Mouse (Mus musculus) liver, embryonic 13.5 days (tissue): ENCODE measurements around the gene Eif3c. TPM values are rescaled to one million over a fixed set of nuclear protein-coding genes. Genes with fewer than 3 reads are reported as not detected.

Source experiments
- ATAC-seq: fragments of 200-750 bp; cut with Nextera tagmentation; 2 replicates; pipeline ENCODE4 v1.8.0; 2017; ENCODE audit warnings: low read depth, mild to moderate bottlenecking, moderate number of reproducible peaks, moderate library complexity
- DNase-seq: peaks from one replicate; pipeline ENCODE4 v3.0.0; 2022
- H3K27ac ChIP-seq: fragments of 300-500 bp; sonication (generic); 2 replicates; pipeline ENCODE4 v1.5.1; 2015; ENCODE audit warnings: moderate library complexity, mild to moderate bottlenecking, inconsistent platforms
- H3K27me3 ChIP-seq: fragments of 300-500 bp; sonication (generic); 2 replicates; pipeline ENCODE4 v1.6.1; 2015; ENCODE audit warnings: mild to moderate bottlenecking, inconsistent platforms
- H3K36me3 ChIP-seq: fragments of 300-500 bp; sonication (generic); 2 replicates; pipeline ENCODE4 v1.6.1; 2015; ENCODE audit warnings: mild to moderate bottlenecking, inconsistent platforms
- H3K4me1 ChIP-seq: fragments of 300-500 bp; sonication (generic); replicated peaks from 2 replicates; pipeline ENCODE4 v1.6.1; 2015; ENCODE audit warnings: inconsistent platforms
- H3K4me2 ChIP-seq: fragments of 300-500 bp; sonication (generic); 2 replicates; pipeline ENCODE4 v1.6.1; 2015; ENCODE audit warnings: inconsistent platforms, mild to moderate bottlenecking, moderate library complexity
- H3K4me3 ChIP-seq: fragments of 300-500 bp; sonication (generic); replicated peaks from 2 replicates; pipeline ENCODE4 v1.5.1; 2015; ENCODE audit warnings: mild to moderate bottlenecking, inconsistent platforms
- H3K9ac ChIP-seq: fragments of 300-500 bp; sonication (generic); 2 replicates; pipeline ENCODE4 v1.6.1; 2015; ENCODE audit warnings: mild to moderate bottlenecking, inconsistent platforms
- H3K9me3 ChIP-seq: fragments of 300-500 bp; sonication (generic); replicated peaks from 2 replicates; pipeline ENCODE4 v1.6.1; 2016; ENCODE audit warnings: inconsistent platforms
- WGBS: fragments of 180-500 bp; shearing (Covaris S2); methylation state at CpG from one replicate; pipeline ENCODE4 v1.1.7; 2015; ENCODE audit not compliant: insufficient replicate concordance; 5-methylcytosine and 5-hydroxymethylcytosine counted together
- polyA plus RNA-seq: library from polyadenylated mRNA; unstranded; fragments of >200 nt; fragmentation: Nextera tagmentation; extraction: Ambion mirVana; gene quantifications from 2 replicates; pipeline ENCODE4 v1.2.1, GENCODE M21; 2015

Eif3c gene
- polyA plus RNA-seq, 1 experiment from 2014 or later = 138 TPM

DNA sequence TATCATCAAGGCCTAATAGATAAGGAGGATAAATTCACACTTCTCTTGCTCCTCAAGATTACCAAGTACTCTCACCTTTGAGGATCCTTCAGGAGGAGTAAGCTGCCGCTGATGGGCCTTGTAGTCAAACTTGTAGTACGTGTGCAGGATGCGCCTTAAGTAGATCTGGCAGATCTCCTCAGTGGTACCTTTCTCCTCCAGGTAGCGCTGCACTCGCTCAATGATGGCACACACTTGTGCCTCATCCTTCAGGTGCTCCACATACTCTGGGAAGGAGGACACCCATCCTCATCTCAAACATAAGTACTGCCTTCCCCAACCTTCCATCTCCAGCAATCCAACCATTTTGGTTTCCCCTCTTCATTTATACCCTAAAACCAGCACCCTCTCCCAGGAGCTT, 9.6 kb downstream of the Eif3c start:
- DNase-seq (no peak), ATAC-seq (no peak)
- WGBS = 86% methylated on average over 5 of the region's 5 CpGs
- Histone ChIP-seq H3K27ac (no peak overlapping the region), H3K4me2 (no peak overlapping the region), H3K9me3 (no peaks in the 10 kb centered on the region), H3K4me3 (no peak overlapping the region), H3K27me3 (no peaks in the 10 kb centered on the region), H3K9ac (no peak overlapping the region), H3K36me3 (peaks cover 95% of the 10 kb centered on the region), H3K4me1 (no peaks in the 10 kb centered on the region)

DNA sequence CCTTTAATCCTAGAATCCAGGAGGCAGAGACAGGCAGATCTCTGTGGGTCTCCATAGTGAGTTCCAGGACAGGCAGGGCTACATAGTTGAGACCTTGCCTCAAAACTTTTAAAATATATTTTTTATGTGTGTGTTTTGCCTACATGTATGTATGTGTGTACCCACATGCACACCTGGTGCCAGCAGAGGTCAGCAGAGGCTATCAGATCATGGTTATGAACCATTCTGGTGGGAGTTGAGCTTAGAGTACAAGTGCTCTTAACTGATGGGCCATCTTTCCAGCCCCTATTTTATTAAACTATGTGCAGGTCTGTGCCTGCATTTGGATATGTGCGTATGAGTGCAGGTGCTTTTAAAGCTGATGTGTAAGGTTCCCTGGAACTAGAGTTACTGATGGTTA, 11.4 kb downstream of the Eif3c start:
- no peaks in the 10 kb centered on the region for H3K4me1 ChIP-seq
- ATAC-seq = no peak
- H3K9me3 ChIP-seq = no peaks in the 10 kb centered on the region
- H3K36me3 ChIP-seq = peaks cover 96% of the 10 kb centered on the region
- 87% methylated on average over 1 of the region's 1 CpGs for WGBS
- H3K4me3 ChIP-seq = no peak overlapping the region
- no peak overlapping the region for H3K27ac ChIP-seq
- no peaks in the 10 kb centered on the region for H3K27me3 ChIP-seq
- DNase-seq = no peak
- no peak overlapping the region for H3K9ac ChIP-seq
- H3K4me2 ChIP-seq = no peak overlapping the region

DNA sequence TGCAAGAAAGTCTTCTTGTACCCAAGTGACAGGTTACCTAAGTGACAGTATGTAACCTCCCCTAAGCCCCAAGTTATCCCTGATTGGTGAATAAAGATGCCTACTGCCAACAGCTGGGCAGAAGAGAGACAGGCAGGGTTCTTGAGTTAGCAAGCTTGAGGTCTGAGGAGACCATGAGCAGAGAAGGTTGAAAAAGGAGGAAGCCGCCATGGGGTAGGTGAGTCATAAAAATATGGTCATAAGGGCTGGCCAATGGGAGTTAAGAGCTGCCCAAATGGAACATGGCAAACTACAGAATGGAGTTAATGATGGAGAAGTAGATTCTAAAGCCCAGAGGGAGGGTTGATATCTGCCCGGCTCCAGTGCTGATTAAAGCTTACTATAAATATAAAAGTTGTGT, 20.6 kb downstream of the Eif3c start:
- peaks cover 68% of the 10 kb centered on the region for H3K36me3 ChIP-seq
- WGBS = 78% methylated on average over 2 of the region's 2 CpGs

DNA sequence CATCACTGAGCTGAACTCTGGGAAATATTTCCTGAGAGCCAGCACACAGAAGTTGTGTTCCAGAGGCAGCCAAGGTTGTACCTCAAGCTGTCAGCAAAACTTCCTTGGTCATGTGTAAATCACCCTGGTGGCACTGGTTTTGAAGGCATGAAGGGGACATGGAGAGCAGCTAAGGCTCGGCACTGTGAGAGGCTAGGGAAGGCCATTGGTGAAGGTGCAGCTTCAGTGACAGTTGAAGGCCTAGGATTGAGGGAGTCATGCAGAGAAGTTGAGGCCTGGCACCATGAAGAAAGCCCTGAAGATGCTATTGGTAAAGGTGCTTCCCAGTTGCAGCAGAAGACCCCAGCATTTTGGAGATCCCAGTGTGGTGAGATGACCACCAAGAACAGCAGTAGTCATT, 24.6 kb downstream of the Eif3c start:
- ATAC-seq (no peak), DNase-seq (no peak)
- Histone ChIP-seq H3K27me3 (peaks cover 6% of the 10 kb centered on the region), H3K4me2 (no peak overlapping the region), H3K4me3 (no peak overlapping the region), H3K36me3 (peaks cover 28% of the 10 kb centered on the region), H3K9me3 (no peaks in the 10 kb centered on the region), H3K9ac (no peak overlapping the region), H3K27ac (no peak overlapping the region), H3K4me1 (no peaks in the 10 kb centered on the region; the same call in 1 of the 2 replicates)
- 71% methylated on average over 1 of the region's 1 CpGs for WGBS

More for the DNA sequence above, 20.6 kb downstream of the Eif3c start:
- no peaks in the 10 kb centered on the region for H3K9me3 ChIP-seq
- DNase-seq (no peak), ATAC-seq (no peak)
- no peak overlapping the region for H3K27ac ChIP-seq
- no peaks in the 10 kb centered on the region for H3K4me1 ChIP-seq
- H3K9ac ChIP-seq = no peak overlapping the region
- no peaks in the 10 kb centered on the region for H3K27me3 ChIP-seq
- H3K4me3 ChIP-seq = no peak overlapping the region
- H3K4me2 ChIP-seq = no peak overlapping the region

DNA sequence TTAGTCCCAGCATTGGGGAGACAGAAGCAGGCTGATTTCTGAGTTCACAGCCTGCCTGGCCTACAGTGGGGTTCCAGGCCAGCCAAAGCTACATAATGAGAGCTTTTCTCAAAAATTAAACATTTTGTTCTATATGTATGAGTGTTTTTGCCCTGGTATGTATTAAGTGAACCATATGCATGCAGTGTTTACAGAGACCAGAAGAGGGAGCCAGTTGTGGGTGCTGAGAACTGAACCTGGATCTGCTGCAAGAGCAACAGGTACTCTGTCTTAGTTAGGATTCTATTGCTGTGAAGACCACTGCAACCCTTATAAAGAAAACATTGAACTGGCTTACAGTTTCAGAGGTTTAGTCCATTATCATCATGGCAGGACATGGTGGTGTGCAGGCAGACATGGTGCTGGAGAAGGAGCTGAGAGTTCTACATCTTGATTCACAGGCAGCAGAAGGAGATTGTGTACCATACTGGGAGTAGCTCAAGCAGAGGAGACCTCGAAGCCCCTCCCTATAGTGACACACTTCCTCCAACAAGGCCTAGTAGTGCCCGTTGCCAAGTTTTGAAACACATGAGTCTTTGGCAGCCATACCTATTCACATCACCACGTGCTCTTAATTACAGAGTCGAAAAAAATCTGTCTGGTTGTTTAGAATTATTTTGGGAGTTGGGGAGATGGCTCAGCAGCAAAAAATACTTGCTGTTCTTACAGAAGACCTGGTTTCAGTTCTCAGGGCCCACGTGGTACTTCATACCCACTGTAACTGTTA, 28.2 kb downstream of the Eif3c start:
- no peak overlapping the region for H3K9ac ChIP-seq
- H3K4me2 ChIP-seq = no peak overlapping the region
- peak; percentile 6 for DNase-seq
- 53% methylated on average over 5 of the region's 5 CpGs for WGBS
- H3K4me3 ChIP-seq = no peak overlapping the region
- no peak for ATAC-seq
- H3K36me3 ChIP-seq = no peaks in the 10 kb centered on the region
- H3K27ac ChIP-seq = no peak overlapping the region
- no peaks in the 10 kb centered on the region for H3K9me3 ChIP-seq
- peaks cover 10% of the 10 kb centered on the region for H3K4me1 ChIP-seq
- peaks cover 22% of the 10 kb centered on the region for H3K27me3 ChIP-seq

DNA sequence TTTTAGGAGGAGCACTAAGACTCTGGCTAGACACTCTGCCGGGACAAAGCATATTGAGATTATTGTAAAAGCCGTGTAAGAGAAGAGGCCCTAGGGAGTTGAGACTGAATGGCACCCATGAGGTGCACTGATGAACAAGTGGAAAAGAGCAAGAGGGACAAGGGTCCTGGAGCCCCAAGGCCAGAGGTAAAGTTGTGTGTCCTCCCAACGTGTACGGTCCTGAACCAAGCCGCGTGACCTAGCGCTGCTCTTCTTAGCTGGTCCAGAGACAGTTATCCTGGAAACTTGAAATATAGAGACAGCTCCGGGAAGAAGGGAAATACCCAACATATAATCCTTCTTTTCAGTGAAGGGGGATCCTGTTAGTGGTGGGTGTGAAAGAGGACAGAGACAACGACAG, 29.7 kb downstream of the Eif3c start:
- no peak for ATAC-seq
- H3K4me3 ChIP-seq = peak overlapping the region; percentile 47
- no peak for DNase-seq

DNA sequence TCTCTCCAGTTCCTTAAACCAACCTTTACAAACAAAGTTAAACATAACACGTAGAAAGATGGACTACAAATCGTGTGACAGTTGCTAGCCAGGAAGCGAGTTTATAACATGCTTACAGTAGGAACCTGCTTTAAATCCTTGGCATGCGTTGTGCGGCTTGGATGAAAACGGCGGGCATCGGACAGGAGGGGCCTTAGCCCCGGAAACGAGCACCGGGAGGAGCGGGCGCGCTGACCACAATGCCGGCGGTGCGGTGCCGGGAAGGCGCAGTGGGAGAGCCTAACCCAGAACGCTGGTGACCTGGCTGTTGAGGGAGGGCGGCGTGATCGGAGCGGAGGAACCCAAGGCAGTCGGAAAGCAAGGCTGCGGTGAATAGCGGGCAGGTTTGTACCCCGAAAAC, 30.4 kb downstream of the Eif3c start:
- H3K4me3 ChIP-seq = peak overlapping the region; percentile 47
- peak overlapping the region; percentile 67 for H3K4me2 ChIP-seq
- H3K9me3 ChIP-seq = no peaks in the 10 kb centered on the region
- H3K36me3 ChIP-seq = no peaks in the 10 kb centered on the region
- H3K9ac ChIP-seq = peak overlapping the region; percentile 44
- H3K27me3 ChIP-seq = peaks cover 22% of the 10 kb centered on the region
- 2% methylated on average over 28 of the region's 28 CpGs for WGBS
- H3K4me1 ChIP-seq = peaks cover 10% of the 10 kb centered on the region
- ATAC-seq = no peak
- no peak overlapping the region for H3K27ac ChIP-seq
- DNase-seq = peak; percentile 6

More for the DNA sequence above, 29.7 kb downstream of the Eif3c start:
- Histone ChIP-seq H3K27me3 (peaks cover 22% of the 10 kb centered on the region), H3K36me3 (no peaks in the 10 kb centered on the region), H3K27ac (no peak overlapping the region), H3K9me3 (no peaks in the 10 kb centered on the region), H3K4me2 (peak overlapping the region; percentile 67), H3K9ac (peak overlapping the region; percentile 44; the same call in 1 of the 2 replicates), H3K4me1 (peaks cover 10% of the 10 kb centered on the region)
- 63% methylated on average over 9 of the region's 9 CpGs for WGBS

DNA sequence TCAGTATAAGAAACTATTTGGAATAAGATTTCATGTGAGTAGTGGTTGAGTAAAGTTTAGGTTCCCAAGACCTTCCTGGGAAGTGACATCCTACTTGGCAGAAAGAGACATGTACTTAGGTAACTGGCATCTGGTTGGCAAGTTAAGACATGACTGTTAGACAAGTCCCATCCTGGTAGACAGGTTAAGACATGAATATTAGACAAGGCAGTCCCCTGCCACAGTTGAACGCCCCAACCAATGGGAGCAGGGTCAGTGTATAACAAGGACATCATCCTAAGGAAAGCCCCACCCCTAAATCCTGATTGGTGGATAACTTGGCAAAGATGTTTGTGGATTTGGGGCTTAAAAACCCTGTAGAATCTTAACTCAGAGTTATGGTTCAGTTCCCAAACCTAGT, 32.8 kb downstream of the Eif3c start:
- peaks cover 10% of the 10 kb centered on the region for H3K4me1 ChIP-seq
- WGBS = 57% methylated on average over 1 of the region's 1 CpGs
- ATAC-seq (no peak), DNase-seq (no peak)
- peaks cover 22% of the 10 kb centered on the region for H3K27me3 ChIP-seq
- no peak overlapping the region for H3K4me2 ChIP-seq
- no peak overlapping the region for H3K27ac ChIP-seq
- no peak overlapping the region for H3K4me3 ChIP-seq
- no peaks in the 10 kb centered on the region for H3K36me3 ChIP-seq
- no peaks in the 10 kb centered on the region for H3K9me3 ChIP-seq
- H3K9ac ChIP-seq = no peak overlapping the region

DNA sequence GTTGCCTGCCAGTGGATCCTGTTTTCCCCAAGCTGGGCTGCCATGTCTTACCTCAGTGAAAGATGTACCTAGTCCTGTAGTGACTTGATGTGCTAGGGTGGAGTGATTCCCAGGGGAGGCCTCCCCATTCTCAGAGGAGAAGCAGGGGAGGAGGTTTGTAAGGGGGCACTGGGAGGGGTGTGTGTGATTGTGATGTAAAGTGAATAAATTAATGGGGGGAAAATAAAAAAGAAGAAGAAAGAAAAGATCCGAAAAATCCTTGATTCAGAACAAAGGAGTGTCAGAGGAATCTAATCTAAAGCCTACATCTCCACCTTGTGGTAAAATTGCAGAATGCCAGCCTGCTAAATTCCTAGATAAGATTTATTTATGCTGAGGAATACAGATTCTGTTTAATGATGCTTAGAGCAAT, 38.0 kb downstream of the Eif3c start:
- H3K4me2 ChIP-seq = no peak overlapping the region
- DNase-seq (no peak), ATAC-seq (no peak)
- no peaks in the 10 kb centered on the region for H3K9me3 ChIP-seq
- H3K36me3 ChIP-seq = no peaks in the 10 kb centered on the region
- 0 out of 2 replicates have a peak, but pooled peaks cover 2% of the 10 kb centered on the region for H3K27me3 ChIP-seq
- no peak overlapping the region for H3K9ac ChIP-seq
- WGBS = 17% methylated on average over 1 of the region's 1 CpGs
- H3K4me1 ChIP-seq = no peaks in the 10 kb centered on the region
- H3K27ac ChIP-seq = no peak overlapping the region
- no peak overlapping the region for H3K4me3 ChIP-seq

DNA sequence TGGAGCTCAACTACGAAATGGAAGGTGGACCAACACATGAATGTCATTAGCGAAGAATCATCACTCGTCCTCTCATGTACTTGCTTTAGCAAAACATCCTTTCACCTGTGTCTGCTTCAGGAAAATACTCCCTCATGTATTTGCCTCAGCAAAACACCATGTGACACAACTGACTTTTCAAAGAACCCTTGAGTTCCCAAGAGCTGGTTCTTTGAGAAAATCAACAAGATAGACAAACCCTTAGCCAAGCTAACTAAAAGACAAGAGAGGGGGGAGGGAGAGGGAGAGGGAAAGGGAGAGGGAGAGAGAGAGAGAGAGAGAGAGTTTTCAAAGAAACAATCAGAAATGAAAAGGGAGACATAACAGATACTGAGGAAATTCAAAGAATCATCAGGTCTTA, 42.9 kb downstream of the Eif3c start:
- 61% methylated on average over 3 of the region's 3 CpGs for WGBS
- Histone ChIP-seq H3K27me3 (0 out of 2 replicates have a peak, but pooled peaks cover 7% of the 10 kb centered on the region), H3K4me2 (no peak overlapping the region), H3K4me3 (no peak overlapping the region), H3K9me3 (no peaks in the 10 kb centered on the region), H3K27ac (no peak overlapping the region), H3K4me1 (no peaks in the 10 kb centered on the region), H3K9ac (no peak overlapping the region), H3K36me3 (no peaks in the 10 kb centered on the region)
- no peak for ATAC-seq
- no peak for DNase-seq

DNA sequence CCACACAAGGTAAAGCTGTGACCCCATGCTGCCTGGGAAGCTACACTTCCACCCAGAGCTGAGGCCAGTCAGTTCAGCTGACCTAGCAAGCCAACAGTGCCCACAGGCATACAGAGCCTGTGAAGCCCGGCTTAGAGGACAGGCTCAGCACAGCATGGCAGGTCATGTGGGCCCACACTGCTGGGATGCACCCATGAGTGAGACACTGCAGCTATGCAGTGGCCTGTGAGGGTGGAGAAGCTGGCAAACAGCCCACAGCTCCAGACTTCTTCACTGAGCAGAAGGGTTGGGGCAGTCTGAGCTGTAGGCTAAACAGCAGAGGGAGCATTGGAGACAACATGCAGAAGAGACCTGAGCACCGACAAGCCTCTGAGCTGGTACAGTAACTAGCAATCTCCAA, 46.7 kb downstream of the Eif3c start:
- H3K36me3 ChIP-seq = no peaks in the 10 kb centered on the region
- H3K27ac ChIP-seq = no peak overlapping the region
- 0 out of 2 replicates have a peak, but pooled peaks have one; percentile 12 for ATAC-seq
- 69% methylated on average over 2 of the region's 2 CpGs for WGBS
- no peaks in the 10 kb centered on the region for H3K9me3 ChIP-seq
- no peaks in the 10 kb centered on the region for H3K4me1 ChIP-seq
- DNase-seq = no peak
- H3K9ac ChIP-seq = no peak overlapping the region
- 0 out of 2 replicates have a peak, but pooled peaks cover 7% of the 10 kb centered on the region for H3K27me3 ChIP-seq
- H3K4me2 ChIP-seq = no peak overlapping the region
- no peak overlapping the region for H3K4me3 ChIP-seq
